Mouse (Mus musculus) adrenal gland, adult (tissue): ENCODE measurements around the gene Gmeb1.
"Not testable (repeated sequence)": the region's sequence is repeated elsewhere in the genome, so short reads cannot be mapped to it uniquely, and the experiment has no call there.

ENCODE experiments used
- DNase-seq, 2 experiments: peaks; one replicate each; pipeline ENCODE4 v3.0.0; 2022 to 2023; ENCODE audit warnings: low spot score in 1 of 2; ENCODE audit not compliant: inconsistent age in 2 of 2

Gene Gmeb1

DNA sequence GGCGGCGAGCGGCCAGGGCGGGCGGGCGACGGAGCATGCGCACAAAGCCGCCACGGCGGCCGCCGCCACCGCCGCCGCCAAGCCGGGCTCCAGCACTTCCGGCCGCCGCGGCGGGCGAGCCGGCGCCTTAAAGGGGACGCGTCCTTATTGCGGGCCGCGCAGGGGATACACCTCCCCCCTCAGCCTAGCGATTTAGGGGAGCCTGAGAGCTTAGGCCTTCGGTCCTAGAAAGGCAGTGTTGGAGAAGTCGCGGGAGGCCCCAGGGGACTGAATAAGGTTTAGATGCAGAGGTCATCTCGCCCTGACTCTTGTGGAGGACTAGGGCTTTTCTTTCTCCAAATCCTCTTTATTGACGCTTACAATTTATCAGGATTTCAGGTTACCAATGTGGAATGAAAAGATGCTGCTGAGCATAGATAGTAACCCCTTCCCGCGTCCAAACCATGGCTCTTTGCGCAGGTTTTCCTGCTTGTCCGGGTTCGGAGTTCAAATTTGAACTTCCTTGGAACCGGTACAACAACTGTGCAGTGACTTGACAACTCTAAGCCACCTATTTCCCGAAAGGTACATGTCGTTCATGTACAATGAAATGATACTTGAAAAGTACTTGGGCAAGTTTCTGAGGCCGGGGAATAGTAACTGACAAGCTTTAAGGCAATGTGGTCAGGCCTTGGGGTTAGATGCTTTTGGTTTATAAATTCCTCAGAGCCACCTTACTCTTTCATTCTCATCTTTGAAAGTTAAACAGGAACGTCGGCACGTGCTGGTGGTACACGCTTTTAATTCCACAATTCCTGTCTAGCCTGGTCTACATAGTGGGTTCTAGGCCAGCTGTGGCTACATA lies at the start of gene Gmeb1:
TSS of gene Gmeb1 (minus strand) at position 89 of the 844 bp plus-strand sequence.
- peak; percentile 84 to 91 for DNase-seq

DNA sequence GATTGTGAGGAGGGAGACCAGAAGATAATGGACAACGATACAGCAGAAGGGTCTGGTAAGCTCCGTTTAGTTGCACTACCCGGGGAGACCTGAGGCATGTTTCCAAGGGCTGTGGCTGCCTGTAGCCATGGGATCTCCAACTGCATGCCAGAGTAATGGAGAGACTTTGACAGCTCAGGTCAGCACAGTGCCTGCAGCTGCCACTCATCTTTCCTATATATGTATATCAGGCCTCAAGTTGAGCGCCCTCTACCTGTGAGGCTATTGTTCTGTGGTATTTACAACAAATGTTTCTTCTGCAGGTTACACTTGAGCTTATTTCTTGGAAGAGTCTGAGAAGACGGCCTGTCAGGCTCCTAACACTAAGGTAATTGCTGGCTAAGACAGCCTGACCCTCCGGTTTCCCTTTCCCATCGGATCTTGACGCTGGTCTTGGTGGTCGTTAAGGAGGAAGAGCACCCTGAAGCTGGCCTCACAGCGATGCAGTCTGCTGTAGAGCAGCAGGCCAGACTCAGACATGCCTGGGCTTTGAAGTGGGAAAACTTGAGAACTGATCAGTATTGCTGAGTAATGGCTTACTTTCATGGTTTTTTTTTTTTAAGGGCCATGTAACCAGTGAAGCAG lies 48.6 kb upstream of the Gmeb1 start:
- DNase-seq, result peak; percentile 33 to 81

DNA sequence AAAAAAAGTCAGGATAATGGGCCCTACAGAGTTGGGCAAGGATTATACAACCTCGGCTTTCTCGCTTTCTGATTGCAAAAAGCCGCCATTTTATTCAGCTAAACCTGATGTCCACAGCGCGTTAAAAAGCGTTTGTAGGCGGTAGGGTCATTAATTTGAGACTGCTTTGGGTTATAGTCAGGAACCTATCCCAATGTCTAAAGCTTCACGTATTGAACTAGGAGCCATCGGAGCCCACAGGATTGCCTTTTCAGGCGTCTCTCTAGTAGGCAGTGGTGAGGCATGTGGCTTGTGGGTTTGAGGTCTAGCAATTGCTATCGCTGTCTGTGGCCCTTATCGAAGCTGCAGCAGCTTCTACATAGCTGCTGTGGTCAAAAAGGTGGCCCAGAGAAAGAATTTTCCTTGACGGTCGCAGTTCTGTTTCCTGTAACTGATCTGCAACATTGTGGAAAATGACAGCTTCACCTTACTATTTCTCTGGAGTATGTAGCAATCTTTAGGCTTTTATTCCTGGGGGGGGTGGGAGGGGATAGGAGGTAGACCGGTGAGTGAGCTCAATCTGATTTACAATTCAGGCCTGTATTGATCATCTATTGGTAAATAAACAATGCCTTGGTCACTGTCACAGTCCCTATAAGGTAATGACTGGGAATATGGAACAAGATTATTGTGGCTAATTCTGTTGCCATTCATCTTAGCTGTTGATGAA lies 47.9 kb upstream of the Gmeb1 start:
- DNase-seq, result peak; percentile 29 to 77

DNA sequence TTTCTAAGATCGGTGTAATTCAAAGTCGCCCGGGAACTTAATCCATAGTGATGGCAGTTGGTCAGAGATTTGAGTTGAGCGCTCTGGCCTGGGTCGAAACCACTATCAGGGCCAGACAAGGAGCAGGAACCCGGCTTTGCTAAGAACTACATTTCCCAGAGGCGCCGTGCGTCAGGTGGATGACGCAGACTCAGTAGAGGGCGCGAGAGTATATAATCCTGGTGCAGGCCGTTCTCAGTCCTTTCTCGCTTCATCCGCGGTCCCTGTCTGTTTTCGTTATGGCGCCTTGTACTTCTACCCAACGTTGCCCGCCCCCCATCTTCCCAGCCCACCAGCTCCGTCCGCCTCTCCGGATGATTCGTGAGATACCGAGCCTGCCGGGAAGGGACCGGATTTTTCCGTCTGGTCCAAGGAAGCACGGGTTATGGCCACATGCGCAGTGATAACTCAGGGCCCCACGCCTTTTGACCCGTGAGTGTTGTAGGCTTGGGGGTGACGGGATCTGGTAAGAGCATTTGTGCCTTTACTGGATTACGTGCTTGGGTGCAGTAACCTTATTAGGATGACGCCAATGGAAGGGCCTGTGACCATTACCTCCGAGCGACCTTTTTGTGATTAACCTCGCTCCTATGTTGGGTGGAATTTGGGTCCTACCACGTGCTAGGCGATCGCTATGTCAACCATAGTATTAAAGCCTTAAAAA lies 47.2 kb upstream of the Gmeb1 start:
- peak; percentile 92 to 97 for DNase-seq

DNA sequence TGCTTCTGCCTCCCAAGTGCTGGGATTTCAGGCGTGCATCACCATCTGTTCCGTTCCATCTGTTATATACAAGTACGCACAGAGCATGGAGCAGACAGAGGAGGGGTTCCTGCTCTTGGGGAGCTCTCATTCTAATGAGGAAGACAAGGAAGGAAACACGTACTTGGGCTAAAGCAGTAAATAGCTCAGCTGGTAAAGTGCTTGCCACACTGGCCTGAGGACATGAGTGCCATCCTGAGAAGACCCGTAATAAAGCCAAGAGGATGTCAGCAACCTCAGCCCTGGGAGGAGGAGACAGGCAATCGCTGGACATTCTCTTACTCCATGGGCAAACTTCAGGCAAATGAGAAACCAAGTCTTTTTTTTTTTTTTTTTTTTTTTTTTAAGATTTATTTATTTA lies 44.6 kb upstream of the Gmeb1 start:
- no peak for DNase-seq

DNA sequence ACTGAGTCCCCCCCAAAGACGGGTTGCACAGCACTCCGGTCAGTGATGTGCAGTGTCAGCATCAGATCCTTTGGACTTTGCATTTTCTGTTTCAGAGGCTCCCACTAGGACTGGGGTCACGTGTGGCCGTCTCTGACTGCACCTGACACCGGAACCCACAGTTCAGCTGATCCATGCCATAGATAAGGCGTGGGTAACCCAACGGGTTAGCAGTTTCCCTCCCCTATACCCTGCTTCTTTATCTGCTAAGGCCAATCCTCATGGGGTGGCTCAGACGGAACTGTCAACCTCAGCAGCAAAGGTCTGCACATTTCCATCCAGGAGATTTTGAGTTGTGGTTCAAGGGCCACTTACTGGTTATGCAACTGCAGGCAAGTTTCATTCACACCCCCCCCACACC lies 43.9 kb upstream of the Gmeb1 start:
- no peak for DNase-seq

DNA sequence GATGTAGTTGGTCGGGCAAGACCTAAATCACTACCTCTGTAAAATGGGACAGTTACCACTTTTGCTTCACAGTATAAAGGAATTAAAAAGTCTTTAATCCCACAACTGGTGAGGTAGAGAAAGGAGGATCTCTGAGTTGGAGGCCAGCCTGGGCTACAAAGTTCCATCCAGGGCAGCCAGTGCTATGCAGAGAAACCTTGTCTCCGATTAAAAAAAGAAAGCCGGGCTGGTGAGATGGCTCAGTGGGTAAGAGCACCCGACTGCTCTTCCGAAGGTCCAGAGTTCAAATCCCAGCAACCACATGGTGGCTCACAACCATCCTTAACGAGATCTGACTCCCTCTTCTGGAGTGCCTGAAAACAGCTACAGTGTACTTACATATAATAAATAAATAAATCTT lies 42.1 kb upstream of the Gmeb1 start:
- DNase-seq, result not testable (repeated sequence)

DNA sequence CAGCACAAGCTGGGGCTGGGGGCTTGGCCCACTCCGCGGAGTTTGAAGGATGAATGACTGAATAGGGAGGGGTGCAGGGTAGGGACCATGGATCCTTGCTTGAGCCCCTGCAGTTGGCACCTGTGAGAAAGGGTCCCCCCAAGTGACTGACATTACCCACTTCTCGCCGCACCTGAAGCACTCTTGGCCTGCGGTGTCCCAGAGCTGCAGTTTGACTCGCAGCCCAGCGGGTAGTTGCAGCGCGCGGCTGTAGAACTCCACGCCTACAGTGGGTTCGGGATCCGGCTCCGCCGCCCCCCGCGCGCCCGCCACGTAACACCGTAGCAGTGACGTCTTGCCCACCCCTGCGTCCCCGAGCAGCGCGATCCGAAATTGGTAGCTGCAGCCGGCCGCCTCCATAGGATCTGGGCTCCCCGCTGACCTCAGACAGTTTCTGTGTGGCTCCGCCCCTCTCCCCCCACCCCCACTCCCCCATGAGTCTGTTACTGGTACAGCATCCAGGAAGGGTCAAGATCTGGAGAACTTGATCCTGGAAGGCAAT lies 41.6 kb upstream of the Gmeb1 start, which contains the start of gene Rab42:
TSS of gene Rab42 (minus strand) at position 447 of the 541 bp plus-strand sequence.
- DNase-seq, result peak; percentile 66 to 81

DNA sequence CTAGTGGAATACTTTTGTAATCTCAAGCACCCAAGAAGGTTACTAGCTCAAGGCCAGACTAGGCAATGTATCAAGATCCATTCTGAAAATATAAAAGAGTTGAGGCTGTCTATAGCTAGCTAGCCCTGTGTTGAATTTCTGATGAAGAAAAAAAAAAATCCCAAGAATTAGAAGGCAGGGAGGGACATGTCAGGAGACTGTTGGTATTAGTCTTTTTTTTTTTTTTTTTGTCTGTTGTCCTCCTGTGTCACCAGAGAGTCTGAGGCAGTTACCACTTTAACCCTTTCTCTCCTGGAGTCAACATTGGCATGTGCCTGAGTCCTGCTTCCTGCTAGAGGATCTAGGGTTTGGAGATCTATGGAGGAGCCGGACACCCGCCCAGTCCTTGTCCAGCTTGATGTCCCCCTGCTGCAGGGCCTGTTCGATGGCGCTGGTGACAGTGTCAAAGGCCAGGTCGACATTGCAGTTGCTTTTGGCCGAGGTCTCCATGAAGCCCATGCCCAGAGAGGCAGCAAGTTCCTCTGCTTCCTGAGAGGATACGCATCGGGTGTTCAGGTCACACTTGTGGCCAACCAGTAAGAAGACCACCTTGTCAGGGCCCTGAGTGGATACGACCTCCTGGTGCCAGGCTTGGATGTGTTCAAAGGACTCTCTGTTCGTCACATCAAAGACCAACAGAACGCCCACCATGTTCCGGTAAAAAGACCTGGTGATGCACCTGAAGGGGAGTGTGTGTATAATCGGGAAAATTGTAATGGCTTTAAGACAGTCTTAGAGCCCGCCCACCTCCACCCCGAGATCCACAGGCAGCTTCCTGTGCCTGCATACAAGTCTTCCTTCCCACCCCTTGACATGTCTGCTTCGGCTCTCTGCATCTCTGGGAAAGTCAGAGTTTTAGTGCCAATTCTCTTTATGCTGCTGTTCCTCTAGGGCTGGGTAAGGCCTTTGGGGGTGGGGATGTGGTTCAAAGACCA lies 40.9 kb upstream of the Gmeb1 start:
- DNase-seq, result peak; percentile 26 to 47

DNA sequence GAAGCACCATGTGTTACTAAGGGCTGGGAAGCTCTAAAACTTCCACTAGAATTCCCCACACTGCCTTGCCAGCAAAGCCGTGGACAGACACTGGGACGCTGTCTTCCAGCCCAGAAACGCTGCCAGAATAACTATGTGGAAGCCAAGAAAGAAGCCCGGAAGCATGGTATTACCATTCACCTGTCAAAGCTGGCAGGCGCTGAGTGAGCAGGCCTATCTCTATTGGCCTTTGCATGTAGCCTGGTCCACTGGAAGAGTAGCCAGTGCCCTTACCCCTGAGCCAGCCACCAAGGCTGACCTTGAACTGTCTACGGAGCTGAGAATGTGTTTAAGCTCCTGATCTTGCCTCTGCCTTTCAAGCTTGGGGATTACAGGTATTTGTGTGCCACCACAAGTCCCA lies 40.1 kb upstream of the Gmeb1 start:
- DNase-seq, result peak; percentile 31 to 84

DNA sequence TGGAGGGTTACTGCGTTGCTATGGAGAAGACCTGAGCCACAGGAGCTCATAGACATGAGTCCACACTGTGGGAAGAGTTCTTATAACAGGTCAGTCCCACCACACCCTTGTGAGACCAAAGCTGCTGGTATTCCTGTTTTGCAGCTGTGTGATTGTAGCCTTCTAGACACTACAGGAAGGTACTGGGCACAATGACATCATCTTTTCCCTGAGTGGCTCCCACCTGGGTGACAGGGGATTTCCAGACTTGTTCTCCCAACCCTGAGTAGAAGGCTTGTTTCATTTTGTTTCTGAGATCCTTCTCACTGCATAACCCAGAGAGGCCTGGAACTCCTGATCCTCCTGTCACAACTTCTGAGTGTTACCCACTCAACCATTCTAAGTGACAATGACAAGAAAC lies 38.4 kb upstream of the Gmeb1 start:
- DNase-seq, result no peak

DNA sequence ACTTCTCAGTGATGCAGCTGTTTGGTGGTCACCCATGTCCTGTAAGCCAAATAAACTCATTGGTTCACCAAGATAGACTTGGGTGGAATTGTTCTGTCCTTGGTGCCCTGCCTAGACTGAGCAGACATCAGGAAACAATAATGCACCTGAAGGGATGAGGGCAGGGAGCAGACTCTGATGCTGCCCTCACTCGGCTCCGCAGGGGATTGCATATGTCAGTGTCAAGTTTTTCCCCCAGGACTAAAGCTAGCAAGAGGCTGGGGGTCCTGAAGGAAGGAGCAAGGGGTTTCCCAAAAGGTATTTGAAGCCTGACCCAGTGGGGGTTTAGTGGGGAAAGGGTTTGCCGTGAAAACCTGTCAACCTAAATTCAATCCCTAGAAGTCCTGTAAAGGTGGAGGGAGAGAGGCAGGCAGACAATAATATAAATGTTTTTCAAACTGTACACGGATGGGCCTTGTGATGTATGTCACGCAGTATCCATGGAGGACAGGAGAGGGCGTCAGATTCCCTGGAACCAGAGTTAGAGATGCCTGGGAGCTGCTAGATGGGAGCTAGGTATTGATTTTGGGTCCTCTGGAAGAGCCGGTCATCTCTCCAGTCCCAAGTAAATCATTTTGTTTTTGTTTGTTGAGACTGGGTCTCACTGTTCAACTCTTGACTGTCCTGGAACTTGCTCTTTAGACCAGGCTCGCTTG lies 34.4 kb upstream of the Gmeb1 start:
- DNase-seq, result peak in 1 of 2 experiments; percentile 71

DNA sequence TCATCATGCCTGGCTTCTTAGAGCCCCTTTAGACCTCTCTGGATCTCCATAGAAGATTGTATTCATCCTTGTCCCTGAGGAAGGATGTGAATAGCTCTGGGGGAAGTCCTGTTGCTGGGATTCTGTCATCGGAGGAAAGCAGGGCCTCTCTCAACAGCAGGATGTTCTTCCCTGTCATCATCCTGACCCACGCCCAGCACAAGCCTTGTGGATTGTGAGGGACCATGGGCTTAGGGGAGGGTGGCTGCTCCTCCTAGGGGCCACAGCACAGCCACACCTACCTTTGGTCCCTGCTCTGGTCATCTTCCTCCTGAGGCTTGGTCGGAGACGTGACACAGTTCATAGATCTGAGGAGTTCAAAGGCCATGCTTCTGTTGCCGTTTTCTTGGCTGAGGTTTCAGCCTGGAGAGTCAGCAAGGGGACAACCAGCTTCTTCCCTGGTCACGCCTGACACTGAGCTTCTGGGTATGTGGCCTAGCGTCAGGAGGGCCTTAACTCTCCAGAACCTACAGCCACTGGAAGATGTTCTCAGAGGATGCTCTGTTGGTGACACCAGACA lies 32.4 kb upstream of the Gmeb1 start:
- DNase-seq, result no peak

DNA sequence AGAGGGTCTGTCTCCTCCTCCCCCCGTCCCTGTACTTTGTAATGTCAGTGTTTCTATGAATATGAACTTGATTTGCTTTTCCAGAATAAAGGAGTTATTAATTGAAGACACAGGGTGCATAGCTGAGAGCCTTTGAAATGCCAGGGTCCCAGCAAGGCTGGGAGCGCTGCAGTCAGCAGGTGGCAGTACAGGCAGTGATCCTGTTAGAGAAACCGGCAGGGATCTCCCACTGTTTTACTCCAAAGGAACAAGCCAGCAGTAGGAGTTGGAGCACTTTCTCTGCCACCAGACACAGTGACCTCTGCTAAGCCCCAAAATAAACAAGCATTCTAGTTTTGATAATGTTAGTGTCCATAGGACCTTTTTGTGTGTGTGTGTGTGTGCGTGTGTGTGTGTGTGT lies 31.6 kb upstream of the Gmeb1 start:
- peak; percentile 44 to 76 for DNase-seq

DNA sequence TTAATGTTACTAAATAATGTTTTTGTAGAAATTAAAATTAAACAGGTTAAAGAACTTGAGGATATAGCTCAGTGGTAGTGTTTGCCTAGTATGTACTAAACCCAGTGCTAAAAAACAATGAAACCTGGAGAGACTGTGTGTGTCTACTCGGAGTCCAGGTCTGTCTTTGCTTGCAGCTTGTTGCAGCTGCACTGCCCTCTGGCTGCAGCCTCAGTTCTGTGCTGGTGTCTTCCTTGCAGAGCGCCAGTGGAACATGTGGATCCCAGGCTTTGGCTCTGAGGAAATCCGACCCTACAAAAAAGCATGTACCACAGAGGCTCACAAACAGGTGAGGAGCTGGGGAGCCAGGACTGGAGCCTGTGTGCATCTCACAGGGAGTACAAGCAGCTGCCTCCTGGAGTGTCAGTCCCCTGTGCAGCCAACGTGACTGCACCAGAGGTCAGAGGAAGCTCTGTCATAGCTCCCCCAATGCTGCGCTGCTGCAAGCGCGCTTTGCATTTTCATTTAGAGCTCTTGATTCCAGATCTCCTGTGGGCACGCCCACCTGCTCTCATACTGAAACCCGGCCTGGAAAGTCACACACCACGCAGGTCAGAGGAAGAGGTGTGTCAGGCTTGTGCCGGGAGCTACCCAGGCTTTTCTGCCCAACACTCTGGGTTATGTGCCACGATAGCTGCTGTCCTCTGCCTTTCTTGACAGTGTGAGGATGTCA lies 30.4 kb upstream of the Gmeb1 start:
- no peak for DNase-seq

DNA sequence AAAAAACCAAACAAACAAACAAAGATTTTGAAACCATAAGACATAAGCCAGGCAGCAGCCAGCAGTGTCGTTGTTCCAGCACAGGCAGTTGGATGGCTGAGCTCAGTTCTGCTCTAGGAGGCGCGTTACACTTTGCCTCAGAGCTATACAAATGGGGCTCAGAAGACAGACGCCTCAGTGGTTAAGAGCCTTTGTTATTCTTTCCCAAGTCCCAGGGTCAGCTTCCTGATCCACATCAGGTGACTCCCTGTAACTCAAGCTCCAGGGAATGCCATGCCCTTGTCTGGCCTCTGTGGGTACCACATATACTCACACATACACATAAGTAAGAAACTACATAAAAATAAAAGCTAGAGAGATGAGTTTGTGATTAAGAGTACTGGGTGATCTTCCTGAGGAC lies 29.7 kb upstream of the Gmeb1 start:
- DNase-seq, result no peak

DNA sequence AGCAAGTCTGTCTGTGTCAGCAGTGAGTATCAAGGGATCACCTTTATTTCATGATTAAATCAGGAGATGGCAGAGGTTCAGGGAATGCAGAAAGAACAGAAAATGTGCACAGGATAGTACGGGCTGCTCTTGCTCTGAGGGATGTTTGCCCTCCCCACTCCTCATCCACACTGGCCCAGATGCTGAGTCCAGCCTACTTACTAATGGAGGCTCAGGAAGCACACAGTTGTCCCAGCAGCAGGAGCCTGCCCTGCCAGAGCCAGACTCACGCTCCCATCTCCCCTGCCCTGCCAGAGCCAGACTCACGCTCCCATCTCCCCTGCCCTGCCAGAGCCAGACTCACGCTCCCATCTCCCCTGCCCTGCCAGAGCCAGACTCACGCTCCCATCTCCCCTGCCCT lies 27.4 kb upstream of the Gmeb1 start:
- DNase-seq, result not testable (repeated sequence)

DNA sequence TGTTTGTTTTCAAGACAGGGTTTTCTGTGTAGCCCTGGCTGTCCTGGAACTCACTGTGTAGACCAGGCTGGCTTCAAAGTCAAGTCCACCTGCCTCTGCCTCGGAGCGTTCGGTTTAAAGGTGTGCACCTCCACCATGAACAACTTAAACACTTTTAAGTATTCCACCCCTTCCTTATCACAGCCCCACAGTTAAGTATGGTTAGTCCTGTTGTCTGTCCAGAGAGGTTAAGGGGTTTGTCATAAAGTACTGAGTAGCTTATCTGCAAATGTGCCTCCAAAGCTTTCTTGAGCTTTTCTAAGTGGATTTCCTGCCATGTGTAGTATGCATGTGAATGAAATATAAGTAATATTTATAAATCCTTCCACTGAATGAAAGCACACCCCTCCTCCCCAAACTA lies 14.5 kb upstream of the Gmeb1 start:
- no peak for DNase-seq
